8 mouse cellular contexts compared by ENCODE assay signal in the genomic region with DNA sequence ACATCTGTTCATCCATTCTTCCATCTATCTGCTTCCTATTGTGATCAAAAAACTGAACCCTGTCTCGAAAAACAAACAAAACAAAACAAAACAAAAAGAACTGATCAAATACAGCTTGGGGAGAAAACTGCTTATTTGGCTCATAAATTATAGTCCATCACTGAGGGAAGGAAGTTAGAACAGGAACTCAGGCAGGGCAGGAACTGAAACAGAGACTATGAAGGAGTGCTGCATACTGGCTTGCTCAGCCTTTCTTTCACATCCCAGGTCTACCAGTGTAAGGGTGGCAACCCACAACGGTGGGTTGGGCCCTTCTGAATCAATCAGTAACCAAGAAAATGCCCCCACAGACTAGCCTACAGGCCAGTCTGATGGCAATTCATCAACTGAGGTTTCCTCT. TPM values are rescaled to one million over a fixed set of nuclear protein-coding genes. Genes with fewer than 3 reads are reported as not detected.
A peak's percentile ranks its signal among the peaks of the same experiment; 100 is the strongest.
DNase-seq lines count a peak whose midpoint lies in the region; ATAC-seq and TF ChIP-seq lines count a peak whose summit lies in the region.

No protein-coding gene starts in this region.

- peak overlapping the region; percentile 92 for H3K4me3 ChIP-seq in heart, embryonic 11.5 days (ENCODE audit: low read depth, low read length)
- H3K4me3 ChIP-seq in MEL (ENCODE audit: control insufficient read depth in 1 of 2, insufficient read depth in 1 of 2, low read depth in 2 of 2, low read length in 2 of 2) = peak overlapping the region; percentile 69 to 86
- H3K4me3 ChIP-seq in hindbrain, embryonic 12.5 days = peak overlapping the region; percentile 87
- H3K4me3 ChIP-seq in megakaryocyte, embryonic 14.5 days (replicated peaks) = peak overlapping the region; percentile 87

- no peak for DNase-seq in heart, postnatal 4 days
- peak; percentile 37 for DNase-seq in MEL (ENCODE audit: low read depth, low spot score)
- DNase-seq in layer of hippocampus, postnatal 10 days (ENCODE audit: low spot score in 2 of 2) = no peak
- DNase-seq in layer of hippocampus, adult 11-12 months (ENCODE audit: low spot score) = no peak

- TF ChIP-seq EP300 in MEL (IDR thresholded peaks at IDR 0.05; ENCODE audit: low read depth in 1 of 2, low read length in 2 of 2) = no peak

- no peaks in the 10 kb centered on the region for H3K27me3 ChIP-seq in heart, embryonic 11.5 days (ENCODE audit: control insufficient read depth, insufficient read depth, low read length)
- no peaks in the 10 kb centered on the region for H3K27me3 ChIP-seq in MEL (ENCODE audit: control insufficient read depth in 1 of 2, insufficient read depth in 2 of 2, low read length in 2 of 2)
- H3K27me3 ChIP-seq in hindbrain, embryonic 12.5 days = no peaks in the 10 kb centered on the region
- no peaks in the 10 kb centered on the region for H3K27me3 ChIP-seq in megakaryocyte, embryonic 14.5 days (replicated peaks)

- peak overlapping the region; percentile 97 for H3K9ac ChIP-seq in heart, embryonic 11.5 days (ENCODE audit: low read depth, low read length)
- peak overlapping the region; percentile 68; the same call in 1 of the 2 replicates for H3K9ac ChIP-seq in MEL (ENCODE audit: control insufficient read depth, low read depth, low read length, poor library complexity, severe bottlenecking)
- H3K9ac ChIP-seq in hindbrain, embryonic 12.5 days = peak overlapping the region; percentile 97

- H3K27ac ChIP-seq in heart, embryonic 11.5 days (ENCODE audit: low read depth, low read length) = peak overlapping the region; percentile 85
- H3K27ac ChIP-seq in MEL (ENCODE audit: control insufficient read depth, low read depth, low read length) = peak overlapping the region; percentile 23; the same call in 1 of the 2 replicates
- peak overlapping the region; percentile 80 for H3K27ac ChIP-seq in hindbrain, embryonic 12.5 days

- peaks cover 22% of the 10 kb centered on the region for H3K79me2 ChIP-seq in MEL (ENCODE audit: control insufficient read depth, insufficient read depth, low read length, poor library complexity)

- no peaks in the 10 kb centered on the region for H3K9me3 ChIP-seq in heart, embryonic 11.5 days (replicated peaks; ENCODE audit: control insufficient read depth, low read length)
- no peaks in the 10 kb centered on the region for H3K9me3 ChIP-seq in MEL (replicated peaks; ENCODE audit: insufficient read depth, low read length)
- no peaks in the 10 kb centered on the region for H3K9me3 ChIP-seq in hindbrain, embryonic 12.5 days (replicated peaks)
- H3K9me3 ChIP-seq in megakaryocyte, embryonic 14.5 days = peaks cover 15% of the 10 kb centered on the region

- no peak for TF ChIP-seq POLR2A in MEL (IDR thresholded peaks at IDR 0.05; ENCODE audit: control insufficient read depth in 1 of 2, insufficient read depth in 1 of 2, low read depth in 1 of 2, low read length in 2 of 2, poor library complexity in 1 of 2)

- TF ChIP-seq CTCF in MEL (IDR thresholded peaks at IDR 0.05 in 2 of 3, conservative IDR thresholded peaks at IDR 0.05 in 1 of 3; ENCODE audit: control insufficient read depth in 1 of 3, insufficient read depth in 1 of 3, low read depth in 2 of 3, low read length in 3 of 3, poor library complexity in 1 of 3, severe bottlenecking in 1 of 3) = no peak

- WGBS in heart, embryonic 11.5 days (ENCODE audit: insufficient replicate concordance) = 72% methylated on average over 2 of the region's 2 CpGs
- 73% methylated on average over 2 of the region's 2 CpGs for WGBS in hindbrain, embryonic 12.5 days

- no peak for ATAC-seq in heart, embryonic 11.5 days (replicated peaks; ENCODE audit: insufficient number of reproducible peaks, low FRiP score, low TSS enrichment)
- ATAC-seq in hindbrain, embryonic 12.5 days (ENCODE audit: low FRiP score) = no peak
- no peak for ATAC-seq in activated CD4-positive, CD25-positive, alpha-beta regulatory T cell, adult 4 months

- peaks cover 18% of the 10 kb centered on the region for H3K4me1 ChIP-seq in heart, embryonic 11.5 days (ENCODE audit: control insufficient read depth, insufficient read depth, low read length)
- no peaks in the 10 kb centered on the region; a peak in 2 of 4 replicates for H3K4me1 ChIP-seq in MEL (ENCODE audit: control insufficient read depth in 1 of 2, insufficient read depth in 2 of 2, low read length in 2 of 2)
- peaks cover 18% of the 10 kb centered on the region for H3K4me1 ChIP-seq in hindbrain, embryonic 12.5 days
- H3K4me1 ChIP-seq in megakaryocyte, embryonic 14.5 days = peaks cover 96% of the 10 kb centered on the region

- TF ChIP-seq RAD21 in MEL (IDR thresholded peaks at IDR 0.05; ENCODE audit: low read depth, low read length) = no peak

- 0 out of 2 replicates have a peak, but pooled peaks cover 3% of the 10 kb centered on the region for H3K36me3 ChIP-seq in heart, embryonic 11.5 days (ENCODE audit: control insufficient read depth, insufficient read depth, low read length)
- H3K36me3 ChIP-seq in MEL (ENCODE audit: control insufficient read depth in 1 of 2, insufficient read depth in 2 of 2, low read length in 2 of 2) = peaks cover 0 to 4% of the 10 kb centered on the region in 2 experiments; a peak in 1 of 4 replicates
- peaks cover 4% of the 10 kb centered on the region for H3K36me3 ChIP-seq in hindbrain, embryonic 12.5 days
- H3K36me3 ChIP-seq in megakaryocyte, embryonic 14.5 days (replicated peaks; ENCODE audit: low read length) = peaks cover 64% of the 10 kb centered on the region

- peak overlapping the region; percentile 92 for H3K4me2 ChIP-seq in heart, embryonic 11.5 days
- H3K4me2 ChIP-seq in hindbrain, embryonic 12.5 days (replicated peaks) = peak overlapping the region; percentile 91

TF ChIP-seq in MEL, 35 proteins besides CTCF, POLR2A, EP300 and RAD21:
- no peak for TF ChIP-seq HCFC1 (IDR thresholded peaks at IDR 0.05; ENCODE audit: low read depth, low read length)
- no peak for TF ChIP-seq RCOR1 (IDR thresholded peaks at IDR 0.05; ENCODE audit: low read depth, low read length)
- no peak for TF ChIP-seq GABPA (IDR thresholded peaks at IDR 0.05; ENCODE audit: low read depth, low read length)
- TF ChIP-seq TBP (IDR thresholded peaks at IDR 0.05; ENCODE audit: low read depth, low read length) = no peak
- TF ChIP-seq ZMIZ1 (IDR thresholded peaks at IDR 0.05; ENCODE audit: low read depth, low read length) = no peak
- no peak for TF ChIP-seq E2F4 (IDR thresholded peaks at IDR 0.05; ENCODE audit: borderline replicate concordance, low read depth, low read length)
- TF ChIP-seq ELF1 (IDR thresholded peaks at IDR 0.05; ENCODE audit: low read depth, low read length) = no peak
- no peak for TF ChIP-seq POLR2AphosphoS5 (IDR thresholded peaks at IDR 0.05; ENCODE audit: borderline replicate concordance, low read depth, low read length)

RNA-seq across cellular contexts. Expression of a gene that starts 0.3 kb away (rescaled TPM):
- polyA plus RNA-seq in heart, embryonic 11.5 days (2014; fragmentation: Nextera tagmentation; extraction: Ambion mirVana) = 128 and 153 TPM in 2 replicates
- total RNA-seq in heart, postnatal 4 days (2021) = 10 to 100 TPM; 88.0 to 93.4 TPM
- total RNA-seq in MEL (2012; rRNA removed) = 35.5 and 38.4 TPM in 2 replicates
- 10 to 100 TPM in 1 of 2 experiments, not detected in 1; 95.0 TPM for polyA plus RNA-seq in MEL (2012; ENCODE audit: insufficient read depth in 1 of 2, insufficient read length in 2 of 2, low read depth in 1 of 2, low replicate concordance in 2 of 2, missing spikeins in 1 of 2)
- 198 and 213 TPM in 2 replicates for polyA plus RNA-seq in hindbrain, embryonic 12.5 days (2016; fragmentation: Nextera tagmentation; extraction: Ambion mirVana)
- 83.6 and 311 TPM in 2 replicates for polyA plus RNA-seq in megakaryocyte, embryonic 14.5 days (2012; ENCODE audit: insufficient read depth, low replicate concordance)
- polyA plus RNA-seq in activated CD4-positive, CD25-positive, alpha-beta regulatory T cell, adult 4 months (2017; shearing (Covaris generic)) = 1 to 10 TPM; 2.8 to 4.2 TPM
- total RNA-seq in layer of hippocampus, postnatal 10 days (2021) = 100 to 1,000 TPM; 151 to 164 TPM

Comparison
In these comparisons a context has a peak if more than half of its experiments do, and no peak if none do; other contexts are left out.
1. H3K27ac ChIP-seq: peak in every context shown above with its lines; median percentile 85 in heart, embryonic 11.5 days; 80 in hindbrain, embryonic 12.5 days; 23 in MEL.